Mouse (Mus musculus) CD4-positive, CD25-positive, alpha-beta regulatory T cell (primary cell): Measurements from ENCODE around the gene Igfbp5. TPM values are rescaled to one million over a fixed set of nuclear protein-coding genes. Genes with fewer than 3 reads are reported as not detected.

ENCODE experiments used
- polyA plus RNA-seq: library from polyadenylated mRNA; unstranded; fragments of 100-300 nt; shearing (Covaris generic); gene quantifications from one replicate; pipeline ENCODE4 v1.2.1, GENCODE M21; 2017

Igfbp5 gene
- polyA plus RNA-seq = not detected

DNA sequence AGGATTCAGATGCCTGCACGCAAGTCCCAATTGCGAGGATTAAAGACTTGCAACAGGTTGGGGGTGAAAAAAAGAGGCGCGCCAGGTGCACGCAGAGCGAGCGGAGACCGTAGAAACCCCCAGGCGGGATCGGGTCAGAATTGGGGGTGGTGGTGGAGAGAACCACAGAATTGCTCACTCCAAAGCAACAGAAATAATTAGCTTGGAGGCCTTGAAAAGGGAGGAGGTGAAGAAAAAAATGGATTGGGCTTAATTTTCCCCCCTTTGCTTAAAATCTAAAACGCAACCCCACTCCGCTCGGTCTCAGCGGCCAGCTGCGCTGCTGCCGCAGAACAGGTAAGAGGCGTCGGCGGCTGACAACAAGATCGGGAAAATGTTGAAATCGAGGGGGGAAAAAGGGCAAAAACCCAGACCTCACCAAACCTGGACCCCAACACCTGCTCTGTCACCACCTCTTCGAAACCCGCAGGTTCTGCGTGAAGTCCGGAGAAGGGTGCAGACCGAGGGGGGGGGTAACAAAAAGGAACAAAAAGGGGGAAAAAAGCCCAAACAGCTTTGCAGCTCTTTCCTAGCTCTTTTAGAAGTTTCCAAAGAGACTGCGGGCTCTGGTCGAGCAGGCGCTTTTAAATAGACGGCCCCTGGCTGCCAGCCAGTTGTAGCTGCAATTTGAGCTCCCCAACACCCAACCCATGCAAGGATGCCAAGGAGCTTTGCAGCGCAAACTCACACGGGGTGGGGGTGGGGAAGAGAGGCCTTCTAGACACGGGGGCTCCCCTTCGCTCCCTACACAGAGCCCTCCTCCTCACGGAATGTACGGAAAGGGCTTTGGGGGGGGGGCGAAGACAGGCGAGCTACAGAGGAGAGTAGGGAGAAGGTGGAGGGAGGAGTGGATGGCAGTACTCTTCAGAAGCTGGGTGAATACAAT, at the start of gene Igfbp5:
Igfbp5 (minus strand) TSS at position 598 of the 925 bp plus-strand sequence.

DNA sequence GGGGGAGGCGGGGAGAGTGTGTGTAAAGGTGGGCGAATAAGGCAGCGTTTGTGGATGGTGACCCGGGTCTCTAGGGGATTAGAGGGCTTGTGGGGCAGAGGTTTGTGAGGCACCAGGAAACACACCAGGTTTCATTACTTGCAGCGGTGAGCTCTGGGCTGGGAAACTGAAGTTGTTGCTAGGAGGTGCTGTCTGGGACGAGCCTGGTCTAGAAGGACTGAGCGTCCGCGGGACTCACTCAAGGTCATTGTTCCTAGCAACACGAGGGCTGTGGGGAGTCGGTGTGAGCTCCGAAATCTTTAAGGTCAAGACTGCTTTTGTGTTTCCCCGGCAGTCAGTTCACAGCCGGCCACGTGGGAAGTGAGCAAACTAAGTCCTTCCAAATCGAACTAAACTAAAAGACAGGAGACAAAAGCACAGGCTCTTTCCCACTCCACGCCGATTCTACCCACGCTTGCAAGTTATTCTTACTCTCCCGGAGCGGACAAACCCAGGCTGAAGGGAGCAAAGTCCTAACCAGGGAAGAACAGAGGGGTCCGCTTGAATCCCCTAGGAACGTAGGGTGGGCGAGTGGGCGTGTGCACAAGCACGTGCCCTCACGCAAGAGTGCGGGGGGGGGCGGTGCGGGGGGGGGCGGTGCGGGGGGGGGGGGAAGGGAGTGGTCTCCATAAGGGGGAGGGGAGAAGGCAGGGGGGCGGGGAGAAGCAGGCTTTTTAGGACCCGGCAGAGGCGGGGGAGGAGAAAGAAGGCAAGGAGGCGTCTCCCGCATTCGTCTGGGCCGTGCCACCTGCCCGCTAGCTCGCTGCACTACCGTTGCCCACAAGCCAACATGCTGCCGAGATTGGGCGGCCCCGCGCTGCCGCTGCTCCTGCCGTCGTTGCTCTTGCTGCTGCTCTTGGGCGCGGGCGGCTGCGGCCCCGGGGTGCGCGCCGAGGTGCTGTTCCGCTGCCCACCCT, 50.7 kb downstream of the Igfbp5 start, which contains the start of gene Igfbp2:
Igfbp2 (plus strand) TSS at position 753 of the 956 bp plus-strand sequence.

Other genes with a start within 250 kb of the Igfbp5 start
- not detected for gene Ankar, start 174.3 kb downstream of the Igfbp5 start, polyA plus RNA-seq
- 2,337 TPM for gene Rpl37a, start 163.6 kb downstream of the Igfbp5 start, polyA plus RNA-seq
- not detected for gene Igfbp2, start 50.4 kb downstream of the Igfbp5 start, polyA plus RNA-seq
- gene Tnp1, start 141.0 kb upstream of the Igfbp5 start, polyA plus RNA-seq = not detected